Mouse (Mus musculus) T-helper 2 cell (primary cell): ENCODE results near the gene Mid1.
"Not testable (repeated sequence)": the region's sequence is repeated elsewhere in the genome, so short reads cannot be mapped to it uniquely, and the experiment has no call there.

Source experiments
- in situ Hi-C: fragments of 300-600 bp; cut with MboI, MseI; formaldehyde crosslinking; loops from one replicate; pipeline ENCODE4 v1.15.1; 2025; ENCODE audit warnings: high pct_unique_total_duplicates

Mid1 gene

GRCm38 (mm10) chrX:169986519-169987367, 301.7 kb downstream of the Mid1 start:
- in situ Hi-C loops, result not testable (repeated sequence)

GRCm38 (mm10) chrX:169987368-169987837, 302.4 kb downstream of the Mid1 start:
- in situ Hi-C loops, result not testable (repeated sequence)

- in situ Hi-C loops, result not testable (repeated sequence)
These were observed 303.7 kb downstream of the Mid1 start for GRCm38 (mm10) chrX:169988571-169989218.

- in situ Hi-C loops, result not testable (repeated sequence)
These were observed 304.2 kb downstream of the Mid1 start for GRCm38 (mm10) chrX:169989219-169989595.

- in situ Hi-C loops, result loop anchor here (5.0 kb wide), 1 partner anchor 682 kb away; the partner anchor contains the start of gene Asmt
These were observed 305.0 kb downstream of the Mid1 start for GRCm38 (mm10) chrX:169989691-169990631.

- in situ Hi-C loops, result loop anchor here (5.0 kb wide), 1 partner anchor 681 kb away; the partner anchor contains the start of gene Asmt
These were observed 306.3 kb downstream of the Mid1 start for GRCm38 (mm10) chrX:169991128-169991873.

- in situ Hi-C loops, result loop anchor here (5.0 kb wide), 1 partner anchor 680 kb away; the partner anchor contains the start of gene Asmt
These were observed 307.3 kb downstream of the Mid1 start for GRCm38 (mm10) chrX:169992086-169992930.

- in situ Hi-C loops, result loop anchor here (5.0 kb wide), 1 partner anchor 679 kb away; the partner anchor contains the start of gene Asmt
These were observed 308.1 kb downstream of the Mid1 start for GRCm38 (mm10) chrX:169992951-169993547.

- in situ Hi-C loops, result loop anchor here (5.0 kb wide), 1 partner anchor 678 kb away; the partner anchor contains the start of gene Asmt
These were observed 309.2 kb downstream of the Mid1 start for GRCm38 (mm10) chrX:169994011-169994865.

GRCm38 (mm10) chrX:169994866-169995711, 310.1 kb downstream of the Mid1 start:
- in situ Hi-C loops, result loop anchor here (5.0 kb wide), 1 partner anchor 677 kb away; the partner anchor contains the start of gene Asmt

GRCm38 (mm10) chrX:169995909-169996521, 311.0 kb downstream of the Mid1 start:
- in situ Hi-C loops, result not testable (repeated sequence)

GRCm38 (mm10) chrX:169996926-169997325, 311.9 kb downstream of the Mid1 start:
- in situ Hi-C loops, result not testable (repeated sequence)

- in situ Hi-C loops, result not testable (repeated sequence)
These were observed 312.5 kb downstream of the Mid1 start for GRCm38 (mm10) chrX:169997456-169997853.

GRCm38 (mm10) chrX:169997854-169998456, 313.0 kb downstream of the Mid1 start:
- in situ Hi-C loops, result not testable (repeated sequence)

- in situ Hi-C loops, result not testable (repeated sequence)
These were observed 313.7 kb downstream of the Mid1 start for GRCm38 (mm10) chrX:169998559-169999219.
